Mouse (Mus musculus) G1E (cell line): ENCODE results near the gene Safb2. TPM values are rescaled to one million over a fixed set of nuclear protein-coding genes. Genes with fewer than 3 reads are reported as not detected.

Source experiments
- ATAC-seq: 2 replicates; pipeline ENCODE4 v1.8.0; 2016; ENCODE audit warnings: mild to moderate bottlenecking; ENCODE audit not compliant: insufficient number of reproducible peaks, poor library complexity, low FRiP score, severe bottlenecking; ENCODE audit errors: extremely low read depth
- DNase-seq: peaks from one replicate; pipeline ENCODE4 v3.0.0; 2012; ENCODE audit warnings: low spot score
- H3K27me3 ChIP-seq: 2 replicates; pipeline ENCODE4 v1.6.1; 2012; ENCODE audit warnings: mild to moderate bottlenecking, low read length, inconsistent platforms; ENCODE audit not compliant: insufficient read depth
- H3K36me3 ChIP-seq: replicated peaks from 2 replicates; pipeline ENCODE3; 2012; ENCODE audit warnings: mild to moderate bottlenecking, inconsistent platforms
- H3K4me1 ChIP-seq: 2 replicates; pipeline ENCODE4 v1.6.1; 2012; ENCODE audit warnings: low read depth, low read length, inconsistent platforms, mixed read lengths; ENCODE audit not compliant: insufficient read depth
- H3K4me3 ChIP-seq: 2 replicates; pipeline ENCODE4 v1.5.1; 2012; ENCODE audit warnings: low read depth, mild to moderate bottlenecking, inconsistent platforms, low read length, moderate library complexity, mixed read lengths
- H3K9me3 ChIP-seq: replicated peaks from 2 replicates; pipeline ENCODE4 v1.6.1; 2012; ENCODE audit warnings: inconsistent platforms
- CTCF ChIP-seq: IDR thresholded peaks from 2 replicates; pipeline ENCODE4 v1.5.1; 2012; ENCODE audit warnings: low read depth, low read length, inconsistent platforms, mixed read lengths
- GATA1 ChIP-seq: IDR thresholded peaks from 2 replicates; pipeline ENCODE4 v1.6.1; 2012; ENCODE audit warnings: borderline replicate concordance, low read length, inconsistent platforms, mixed read lengths
- GATA2 ChIP-seq: IDR thresholded peaks from 2 replicates; pipeline ENCODE4 v1.6.1; 2012; ENCODE audit warnings: low read depth, low read length, inconsistent platforms, borderline replicate concordance
- POLR2AphosphoS5 ChIP-seq: IDR thresholded peaks from 2 replicates; pipeline ENCODE4 v1.6.1; 2012; ENCODE audit warnings: low read depth, low read length, inconsistent platforms; ENCODE audit not compliant: insufficient replicate concordance
- TAL1 ChIP-seq: conservative IDR thresholded peaks from 2 replicates; pipeline ENCODE4 v1.6.1; 2012; ENCODE audit warnings: low read depth, low read length, inconsistent platforms, mixed read lengths
- polyA plus RNA-seq: library from polyadenylated mRNA; stranded (reverse); fragments of >175 nt; gene quantifications from 2 replicates; pipeline ENCODE4 v1.2.3, GENCODE M21; 2012
- total RNA-seq, 2 experiments: library from RNA; stranded (forward) in 1 of 2; stranded (reverse) in 1 of 2; fragments of 200-1000 nt in 1 of 2; fragments of >200 nt in 1 of 2; fragmentation: Nextera tagmentation in 1 of 2; gene quantifications; 2 replicates each; pipeline ENCODE4 v1.2.3; 2014 to 2017

The Safb2 gene
- total and polyA plus RNA-seq, 3 experiments: 78.2 to 209 (median 194) TPM

GRCm38 (mm10) chr17:56567370-56567769 is 17.0 kb downstream of the Safb2 start:
- no peak; the same call in 1 of the 2 replicates for TF ChIP-seq CTCF
- TF ChIP-seq GATA1: no peak
- no peak for TF ChIP-seq POLR2AphosphoS5
- TF ChIP-seq GATA2: no peak
- no peak for TF ChIP-seq TAL1
- H3K9me3 ChIP-seq: no peaks in the 10 kb centered on the region
- H3K4me3 ChIP-seq: no peak overlapping the region
- peaks cover 30% of the 10 kb centered on the region for H3K4me1 ChIP-seq
- no peak for ATAC-seq
- no peaks in the 10 kb centered on the region; the same call in 1 of the 2 replicates for H3K27me3 ChIP-seq
- peaks cover 100% of the 10 kb centered on the region for H3K36me3 ChIP-seq
- no peak for DNase-seq

DNA sequence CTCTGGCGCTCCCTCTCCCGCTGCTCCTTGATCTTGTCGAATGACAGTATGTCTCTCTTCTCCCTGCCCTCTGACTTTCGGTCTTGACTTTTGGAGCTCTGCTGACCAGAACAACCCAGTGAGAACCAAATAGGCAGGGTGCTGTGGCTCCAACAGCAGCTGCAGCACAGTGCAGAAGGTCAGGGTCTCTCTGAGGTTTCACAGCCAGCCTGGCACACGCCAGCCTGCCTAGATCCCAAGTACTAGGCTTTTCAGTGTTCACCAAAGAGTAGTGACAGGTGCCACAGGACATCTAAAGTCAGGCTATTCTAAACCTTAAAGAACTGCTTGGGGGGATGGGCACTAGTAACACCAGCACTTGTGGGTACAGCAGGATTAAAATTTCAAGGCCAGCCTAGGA is 17.5 kb downstream of the Safb2 start:
- H3K4me1 ChIP-seq: peaks cover 33% of the 10 kb centered on the region
- DNase-seq (no peak), ATAC-seq (no peak)
- no peaks in the 10 kb centered on the region for H3K9me3 ChIP-seq
- H3K36me3 ChIP-seq: peaks cover 100% of the 10 kb centered on the region
- no peak for TF ChIP-seq GATA2
- no peak for TF ChIP-seq CTCF
- TF ChIP-seq TAL1: no peak
- no peak for TF ChIP-seq POLR2AphosphoS5
- no peak for TF ChIP-seq GATA1
- H3K27me3 ChIP-seq: no peaks in the 10 kb centered on the region; the same call in 1 of the 2 replicates
- H3K4me3 ChIP-seq: no peak overlapping the region

- Histone ChIP-seq H3K4me3 (no peak overlapping the region), H3K4me1 (peaks cover 32% of the 10 kb centered on the region), H3K36me3 (peaks cover 100% of the 10 kb centered on the region), H3K27me3 (no peaks in the 10 kb centered on the region; the same call in 1 of the 2 replicates), H3K9me3 (no peaks in the 10 kb centered on the region)
- no peak for DNase-seq
- ATAC-seq: no peak
- no peak for TF ChIP-seq TAL1
- no peak for TF ChIP-seq CTCF
- TF ChIP-seq GATA1: no peak
- no peak for TF ChIP-seq POLR2AphosphoS5
- no peak for TF ChIP-seq GATA2
These were observed 18.1 kb downstream of the Safb2 start for GRCm38 (mm10) chr17:56566293-56566692.

- Histone ChIP-seq H3K4me1 (peaks cover 22% of the 10 kb centered on the region), H3K9me3 (no peaks in the 10 kb centered on the region), H3K4me3 (no peak overlapping the region), H3K27me3 (no peaks in the 10 kb centered on the region; the same call in 1 of the 2 replicates), H3K36me3 (peaks cover 89% of the 10 kb centered on the region)
- DNase-seq: no peak
- TF ChIP-seq POLR2AphosphoS5 (no peak), GATA1 (no peak), CTCF (no peak), TAL1 (no peak), GATA2 (no peak)
- no peak for ATAC-seq
These were observed 22.5 kb downstream of the Safb2 start for GRCm38 (mm10) chr17:56561866-56562265.

DNA sequence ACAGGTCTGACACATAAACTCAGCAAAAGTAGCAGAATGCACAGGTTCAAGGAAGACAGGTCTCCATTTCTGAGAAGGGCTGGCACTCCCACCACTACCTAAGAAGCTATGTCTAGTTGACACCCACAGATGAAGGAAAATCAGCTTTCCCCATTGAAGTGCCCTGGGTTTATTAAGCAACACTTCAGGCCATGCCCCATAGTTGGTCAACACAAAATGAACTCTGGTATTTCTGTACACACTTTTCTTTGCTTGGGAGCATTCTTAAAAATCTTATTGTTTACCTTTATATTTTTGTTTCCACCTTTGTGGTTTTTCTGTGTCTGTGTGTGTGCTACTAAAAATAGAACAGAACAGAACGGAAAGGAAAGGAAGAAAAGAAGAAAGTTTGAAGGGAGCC is 24.3 kb downstream of the Safb2 start:
- Histone ChIP-seq H3K27me3 (no peaks in the 10 kb centered on the region), H3K4me3 (no peak overlapping the region), H3K36me3 (peaks cover 79% of the 10 kb centered on the region), H3K4me1 (peaks cover 18% of the 10 kb centered on the region), H3K9me3 (no peaks in the 10 kb centered on the region)
- DNase-seq: no peak
- no peak for ATAC-seq
- TF ChIP-seq CTCF (no peak), POLR2AphosphoS5 (no peak), GATA1 (no peak), GATA2 (no peak), TAL1 (no peak)

DNA sequence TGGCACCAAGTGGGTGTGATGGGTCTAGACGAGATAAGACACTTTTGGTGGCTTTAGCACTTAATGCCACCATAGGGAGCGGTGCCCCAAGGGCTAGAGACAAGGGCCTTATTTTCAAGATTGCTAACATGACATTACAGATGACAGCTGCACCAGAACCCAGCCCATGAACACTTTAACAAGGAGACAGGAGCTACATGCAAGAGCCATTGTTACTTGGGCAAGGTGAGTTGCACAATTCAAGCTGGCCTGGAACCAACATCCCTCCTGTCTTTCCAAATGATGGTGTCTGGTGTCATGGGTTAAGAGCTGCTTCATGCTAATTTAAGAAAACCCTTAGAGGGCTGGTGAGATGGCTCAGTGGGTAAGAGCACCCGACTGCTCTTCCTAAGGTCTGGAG is 25.0 kb downstream of the Safb2 start:
- Histone ChIP-seq H3K9me3 (no peaks in the 10 kb centered on the region), H3K27me3 (no peaks in the 10 kb centered on the region), H3K4me1 (peaks cover 18% of the 10 kb centered on the region), H3K4me3 (no peak overlapping the region), H3K36me3 (peaks cover 74% of the 10 kb centered on the region)
- ATAC-seq (no peak), DNase-seq (no peak)
- TF ChIP-seq GATA1 (no peak), CTCF (no peak), GATA2 (no peak)

DNA sequence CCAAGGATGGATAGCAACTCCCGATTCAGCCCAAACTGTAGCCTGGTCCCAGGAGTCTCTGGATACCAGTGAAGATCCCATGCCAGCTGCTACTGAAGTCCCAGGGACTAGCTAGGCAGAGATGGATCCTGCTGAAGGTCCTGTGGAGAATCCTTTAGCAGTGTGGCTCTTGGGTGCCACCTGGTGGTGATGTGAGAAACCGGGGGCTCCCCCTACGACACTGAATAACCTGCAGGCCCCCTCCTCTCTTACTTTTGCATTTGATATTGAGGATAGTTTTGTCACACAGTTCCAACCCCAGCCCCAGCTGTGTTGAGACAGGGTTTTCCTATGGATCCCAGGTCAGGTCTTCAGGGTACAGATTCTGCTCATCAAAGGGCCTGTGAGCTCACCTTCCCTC is 25.9 kb downstream of the Safb2 start:
- H3K4me3 ChIP-seq: no peak overlapping the region
- no peaks in the 10 kb centered on the region for H3K9me3 ChIP-seq
- ATAC-seq (0 out of 2 replicates have a peak, but pooled peaks have one; percentile 30), DNase-seq (peak; percentile 52)
- TF ChIP-seq CTCF (peak; percentile 77), POLR2AphosphoS5 (no peak)
- no peaks in the 10 kb centered on the region; the same call in 1 of the 2 replicates for H3K27me3 ChIP-seq
- H3K4me1 ChIP-seq: peaks cover 22% of the 10 kb centered on the region
- peaks cover 73% of the 10 kb centered on the region for H3K36me3 ChIP-seq
